Mouse (Mus musculus) stomach, embryonic 14.5 days (tissue): ENCODE measurements around the gene Plb1. TPM values are rescaled to one million over a fixed set of nuclear protein-coding genes. Genes with fewer than 3 reads are reported as not detected.

Source experiments
- ATAC-seq: fragments of 200-750 bp; cut with Nextera tagmentation; 2 replicates; pipeline ENCODE4 v1.8.0; 2017; ENCODE audit warnings: low read depth, moderate TSS enrichment; ENCODE audit not compliant: insufficient number of reproducible peaks, insufficient read depth, low FRiP score
- H3K27ac ChIP-seq: fragments of 300-500 bp; sonication (generic); 2 replicates; pipeline ENCODE4 v1.5.1; 2014; ENCODE audit warnings: mild to moderate bottlenecking, low read length, moderate library complexity, mixed read lengths
- H3K27me3 ChIP-seq: fragments of 300-500 bp; sonication (generic); 2 replicates; pipeline ENCODE4 v1.6.1; 2014; ENCODE audit warnings: low read length, control low read depth, mixed read lengths; ENCODE audit not compliant: control insufficient read depth, insufficient read depth
- H3K36me3 ChIP-seq: fragments of 300-500 bp; sonication (generic); 2 replicates; pipeline ENCODE4 v1.6.1; 2014; ENCODE audit warnings: mild to moderate bottlenecking, control low read depth, low read length, moderate library complexity, mixed read lengths; ENCODE audit not compliant: control insufficient read depth, insufficient read depth
- H3K4me1 ChIP-seq: fragments of 300-500 bp; sonication (generic); 2 replicates; pipeline ENCODE4 v1.6.1; 2014; ENCODE audit warnings: low read length, control low read depth, mixed read lengths; ENCODE audit not compliant: control insufficient read depth, insufficient read depth
- H3K4me2 ChIP-seq: fragments of 300-500 bp; sonication (generic); replicated peaks from 2 replicates; pipeline ENCODE4 v1.6.1; 2014; ENCODE audit warnings: low read depth, low read length, control low read depth
- H3K4me3 ChIP-seq: fragments of 300-500 bp; sonication (generic); 2 replicates; pipeline ENCODE4 v1.5.1; 2014; ENCODE audit warnings: low read depth, low read length, control low read depth
- H3K9ac ChIP-seq: fragments of 300-500 bp; sonication (generic); replicated peaks from 2 replicates; pipeline ENCODE4 v1.6.1; 2014; ENCODE audit warnings: low read depth, mild to moderate bottlenecking, control low read depth, low read length, moderate library complexity, mixed read lengths
- H3K9me3 ChIP-seq: fragments of 300-500 bp; sonication (generic); 2 replicates; pipeline ENCODE4 v1.6.1; 2016; ENCODE audit warnings: low read depth, low read length, control low read depth; ENCODE audit not compliant: control insufficient read depth
- WGBS: fragments of 180-500 bp; shearing (Covaris S2); extraction: QIAGEN DNeasy Blood & Tissue Kit; methylation state at CpG from one replicate; pipeline ENCODE4 v1.1.7; 2014; 5-methylcytosine and 5-hydroxymethylcytosine counted together
- polyA plus RNA-seq: library from polyadenylated mRNA; unstranded; fragments of >200 nt; fragmentation: Nextera tagmentation; extraction: Ambion mirVana; gene quantifications from 2 replicates; pipeline ENCODE4 v1.2.1, GENCODE M21; 2014

Gene Plb1
- polyA plus RNA-seq, 1 experiment from 2014 or later = 1.0 TPM

GRCm38 (mm10) chr5:32217477-32217876 is 15.0 kb upstream of the Plb1 start:
- Histone ChIP-seq H3K27ac (no peak overlapping the region), H3K4me1 (no peaks in the 10 kb centered on the region), H3K9me3 (no peaks in the 10 kb centered on the region), H3K36me3 (no peaks in the 10 kb centered on the region), H3K4me2 (no peak overlapping the region), H3K4me3 (no peak overlapping the region), H3K9ac (no peak overlapping the region), H3K27me3 (no peaks in the 10 kb centered on the region)
- no peak for ATAC-seq
- WGBS = 73% methylated on average over 8 of the region's 8 CpGs

GRCm38 (mm10) chr5:32230372-32230771 is 2.1 kb upstream of the Plb1 start:
- H3K27ac ChIP-seq = no peak overlapping the region
- H3K9ac ChIP-seq = no peak overlapping the region
- no peak for ATAC-seq
- H3K4me2 ChIP-seq = no peak overlapping the region
- H3K36me3 ChIP-seq = no peaks in the 10 kb centered on the region
- no peak overlapping the region for H3K4me3 ChIP-seq
- no peaks in the 10 kb centered on the region for H3K9me3 ChIP-seq
- H3K4me1 ChIP-seq = no peaks in the 10 kb centered on the region
- WGBS = 45% methylated on average over 4 of the region's 4 CpGs
- H3K27me3 ChIP-seq = no peaks in the 10 kb centered on the region

DNA sequence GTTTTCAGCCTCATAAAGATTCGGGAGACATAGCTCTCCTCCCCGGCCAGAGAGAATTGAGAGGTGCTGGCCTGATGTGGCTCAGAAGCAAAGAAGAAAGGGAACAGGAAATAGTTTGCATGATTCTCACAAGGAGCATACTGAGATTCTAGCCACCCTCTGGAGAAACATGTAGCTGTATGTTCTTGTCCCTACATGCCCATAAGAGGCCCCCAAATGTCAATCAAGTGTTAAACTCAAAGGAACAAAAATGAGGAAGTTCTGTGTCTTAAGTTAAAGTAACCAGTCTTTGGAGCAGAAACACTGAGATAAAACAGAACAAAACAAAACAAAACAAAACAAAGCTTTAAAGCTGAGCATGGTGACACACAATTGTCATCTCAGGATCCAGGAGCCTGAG is 6.8 kb downstream of the Plb1 start:
- no peaks in the 10 kb centered on the region for H3K4me1 ChIP-seq
- no peak overlapping the region for H3K27ac ChIP-seq
- no peaks in the 10 kb centered on the region for H3K27me3 ChIP-seq
- H3K36me3 ChIP-seq = no peaks in the 10 kb centered on the region
- H3K9ac ChIP-seq = no peak overlapping the region
- H3K4me2 ChIP-seq = no peak overlapping the region
- H3K9me3 ChIP-seq = no peaks in the 10 kb centered on the region
- 83% methylated on average over 2 of the region's 2 CpGs for WGBS
- H3K4me3 ChIP-seq = no peak overlapping the region
- ATAC-seq = no peak

DNA sequence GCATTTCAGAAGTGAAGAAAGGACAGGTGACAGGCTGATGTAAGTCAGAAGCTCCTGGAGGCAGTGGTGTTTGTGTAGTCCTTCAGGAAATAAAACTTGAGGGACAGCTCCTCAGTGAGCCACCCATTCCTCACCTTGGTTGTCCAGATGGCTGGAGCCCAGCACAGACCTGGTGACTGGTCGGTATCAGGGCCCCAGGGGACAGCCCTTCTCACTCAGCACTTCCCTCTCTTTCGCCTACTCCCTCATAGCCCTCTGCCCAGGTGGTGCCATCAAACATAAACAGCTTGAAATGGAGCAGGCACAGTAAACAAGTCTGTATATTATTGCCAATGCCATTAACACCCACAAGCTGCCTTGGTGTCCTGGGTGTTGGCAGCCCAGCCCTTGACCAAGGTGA is 8.2 kb downstream of the Plb1 start:
- Histone ChIP-seq H3K27me3 (no peaks in the 10 kb centered on the region), H3K4me1 (no peaks in the 10 kb centered on the region), H3K9ac (no peak overlapping the region), H3K36me3 (no peaks in the 10 kb centered on the region), H3K9me3 (no peaks in the 10 kb centered on the region), H3K4me3 (no peak overlapping the region), H3K4me2 (no peak overlapping the region), H3K27ac (no peak overlapping the region)
- WGBS = 49% methylated on average over 2 of the region's 2 CpGs
- ATAC-seq = no peak

- Histone ChIP-seq H3K4me1 (no peaks in the 10 kb centered on the region), H3K9ac (no peak overlapping the region), H3K27me3 (no peaks in the 10 kb centered on the region), H3K9me3 (no peaks in the 10 kb centered on the region), H3K36me3 (no peaks in the 10 kb centered on the region), H3K27ac (no peak overlapping the region), H3K4me3 (no peak overlapping the region), H3K4me2 (no peak overlapping the region)
- WGBS = 89% methylated on average over 7 of the region's 7 CpGs
- no peak for ATAC-seq
Measured at GRCm38 (mm10) chr5:32243286-32243885, 10.9 kb downstream of the Plb1 start.

DNA sequence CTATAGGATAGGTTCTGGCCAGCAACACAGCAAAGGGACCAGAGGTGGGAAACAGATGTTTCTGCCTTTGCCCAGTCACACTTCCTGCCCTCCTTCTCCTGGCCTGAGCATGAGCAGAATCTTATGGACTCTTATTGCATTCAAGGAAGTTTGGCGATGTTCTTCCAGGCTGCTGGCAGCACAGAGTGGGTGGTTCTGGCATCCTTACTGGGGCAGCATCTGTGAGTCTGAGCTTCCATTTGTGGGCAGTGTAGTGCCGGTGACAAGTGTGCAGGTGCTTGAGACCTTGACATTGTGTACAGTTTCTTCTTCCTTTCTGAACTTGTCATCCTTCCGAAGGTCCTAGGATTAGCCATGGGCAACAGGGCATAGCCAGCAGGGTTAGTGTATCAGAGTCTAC is 12.9 kb downstream of the Plb1 start:
- WGBS = 90% methylated on average over 3 of the region's 3 CpGs
- H3K9ac ChIP-seq = no peak overlapping the region
- H3K9me3 ChIP-seq = no peaks in the 10 kb centered on the region
- H3K27me3 ChIP-seq = no peaks in the 10 kb centered on the region
- H3K4me1 ChIP-seq = no peaks in the 10 kb centered on the region
- no peaks in the 10 kb centered on the region for H3K36me3 ChIP-seq
- no peak overlapping the region for H3K4me2 ChIP-seq
- H3K4me3 ChIP-seq = no peak overlapping the region
- ATAC-seq = no peak
- no peak overlapping the region for H3K27ac ChIP-seq

DNA sequence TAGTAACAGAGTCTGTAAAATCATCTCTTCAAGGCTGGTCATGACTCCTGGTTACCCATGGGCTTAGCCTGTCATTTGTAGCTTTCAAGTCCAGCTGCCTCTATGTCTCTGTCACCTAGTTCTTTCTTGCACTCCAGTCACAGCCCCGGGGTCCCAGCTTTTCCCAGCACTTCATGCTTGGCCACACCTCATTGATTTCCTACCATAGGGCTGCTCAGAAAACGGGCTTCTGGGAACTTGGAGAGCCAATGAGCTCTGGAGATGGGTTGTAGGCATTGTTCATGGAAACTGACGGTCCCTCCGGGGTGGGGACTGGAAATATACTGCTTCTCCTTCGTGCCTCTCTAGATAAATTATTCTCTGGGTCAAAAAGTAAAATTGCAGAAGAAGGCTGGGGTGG is 28.2 kb downstream of the Plb1 start:
- no peaks in the 10 kb centered on the region for H3K36me3 ChIP-seq
- H3K27me3 ChIP-seq = no peaks in the 10 kb centered on the region
- no peaks in the 10 kb centered on the region for H3K4me1 ChIP-seq
- H3K4me3 ChIP-seq = no peak overlapping the region
- no peak overlapping the region for H3K4me2 ChIP-seq
- H3K27ac ChIP-seq = no peak overlapping the region
- no peak for ATAC-seq
- H3K9me3 ChIP-seq = no peaks in the 10 kb centered on the region
- H3K9ac ChIP-seq = no peak overlapping the region
- WGBS = 74% methylated on average over 5 of the region's 5 CpGs

- H3K4me3 ChIP-seq = no peak overlapping the region
- no peak overlapping the region for H3K9ac ChIP-seq
- H3K36me3 ChIP-seq = no peaks in the 10 kb centered on the region
- no peak overlapping the region for H3K4me2 ChIP-seq
- H3K27me3 ChIP-seq = no peaks in the 10 kb centered on the region
- no peaks in the 10 kb centered on the region for H3K9me3 ChIP-seq
- no peak for ATAC-seq
- 81% methylated on average over 3 of the region's 3 CpGs for WGBS
- H3K27ac ChIP-seq = no peak overlapping the region
- H3K4me1 ChIP-seq = no peaks in the 10 kb centered on the region
Measured at GRCm38 (mm10) chr5:32261251-32261650, 28.7 kb downstream of the Plb1 start.

DNA sequence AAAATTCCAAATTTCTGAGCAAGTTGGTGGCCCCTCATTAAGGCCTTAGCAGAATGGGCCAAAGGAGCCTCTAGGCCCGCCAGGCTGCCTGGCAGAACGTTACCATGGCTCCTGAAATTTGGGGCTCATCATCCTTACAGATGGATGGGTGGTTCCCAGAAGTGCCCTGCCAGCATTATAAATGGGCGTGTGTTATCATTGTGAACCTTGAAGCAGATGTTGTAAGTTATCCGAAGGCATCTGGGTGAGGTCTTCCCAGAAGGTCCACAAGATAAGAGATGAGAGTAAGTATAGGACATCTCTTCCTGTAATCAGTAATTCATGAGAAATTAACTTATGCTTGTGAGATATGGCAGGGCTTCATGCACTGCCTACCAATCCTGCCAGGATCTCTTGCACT is 30.0 kb downstream of the Plb1 start:
- Histone ChIP-seq H3K9me3 (no peaks in the 10 kb centered on the region), H3K36me3 (no peaks in the 10 kb centered on the region), H3K4me2 (no peak overlapping the region), H3K4me3 (no peak overlapping the region), H3K27me3 (no peaks in the 10 kb centered on the region), H3K9ac (no peak overlapping the region), H3K4me1 (no peaks in the 10 kb centered on the region), H3K27ac (no peak overlapping the region)
- 85% methylated on average over 4 of the region's 4 CpGs for WGBS
- ATAC-seq = no peak
